Mouse (Mus musculus): Measurements from ENCODE around the gene Olfr371. TPM values are rescaled to one million over a fixed set of nuclear protein-coding genes. Genes with fewer than 3 reads are reported as not detected.

The Olfr371 gene
- polyA plus RNA-seq (2011; ENCODE audit: insufficient read depth, insufficient read length, low read depth, missing spikeins), result not detected in 2 replicates

- no peak within 1 kb of the TSS for H3K9ac ChIP-seq (ENCODE audit: low read depth, poor library complexity, severe bottlenecking)
- TF ChIP-seq CTCF (IDR thresholded peaks at IDR 0.05; ENCODE audit: low read depth, low read length) (no peak), EP300 (IDR thresholded peaks at IDR 0.05; ENCODE audit: insufficient read depth, low read depth, low read length) (no peak), POLR2A (IDR thresholded peaks at IDR 0.05; ENCODE audit: insufficient read depth, low read length) (no peak)
- H3K4me1 ChIP-seq (ENCODE audit: control insufficient read depth, insufficient read depth, low read length), result no peaks in the 10 kb centered on the region
- H3K9me3 ChIP-seq (replicated peaks; ENCODE audit: control insufficient read depth, insufficient read depth, low read length, poor library complexity, severe bottlenecking), result no peaks in the 10 kb centered on the region
- H3K27ac ChIP-seq (ENCODE audit: insufficient read depth, low read length), result no peak within 1 kb of the TSS
- H3K36me3 ChIP-seq (ENCODE audit: control insufficient read depth, insufficient read depth, low read length, poor library complexity, severe bottlenecking), result no peaks in the 10 kb centered on the region
- no peaks in the 10 kb centered on the region for H3K27me3 ChIP-seq (ENCODE audit: control insufficient read depth, insufficient read depth, low read length, poor library complexity, severe bottlenecking)
- no peak within 1 kb of the TSS for H3K4me3 ChIP-seq (ENCODE audit: low read depth, low read length)
Observed at GRCm38 (mm10) chr8:85225688-85226087, at the start of gene Olfr371. Gene Olfr371, plus strand, starts transcription at chr8:85225988.

- Histone ChIP-seq H3K27ac (ENCODE audit: insufficient read depth, low read length) (no peak overlapping the region), H3K4me3 (ENCODE audit: low read depth, low read length) (no peak overlapping the region), H3K9me3 (replicated peaks; ENCODE audit: control insufficient read depth, insufficient read depth, low read length, poor library complexity, severe bottlenecking) (peaks cover 6% of the 10 kb centered on the region), H3K27me3 (ENCODE audit: control insufficient read depth, insufficient read depth, low read length, poor library complexity, severe bottlenecking) (no peaks in the 10 kb centered on the region), H3K36me3 (ENCODE audit: control insufficient read depth, insufficient read depth, low read length, poor library complexity, severe bottlenecking) (no peaks in the 10 kb centered on the region), H3K4me1 (ENCODE audit: control insufficient read depth, insufficient read depth, low read length) (no peaks in the 10 kb centered on the region), H3K9ac (ENCODE audit: low read depth, poor library complexity, severe bottlenecking) (no peak overlapping the region)
- no peak for TF ChIP-seq CTCF (IDR thresholded peaks at IDR 0.05; ENCODE audit: low read depth, low read length)
- no peak for TF ChIP-seq EP300 (IDR thresholded peaks at IDR 0.05; ENCODE audit: insufficient read depth, low read depth, low read length)
- no peak for TF ChIP-seq POLR2A (IDR thresholded peaks at IDR 0.05; ENCODE audit: insufficient read depth, low read length)
Observed at GRCm38 (mm10) chr8:85192346-85192745, 33.4 kb upstream of the Olfr371 start.

GRCm38 (mm10) chr8:85220220-85220619 is 5.6 kb upstream of the Olfr371 start:
- Histone ChIP-seq H3K27me3 (ENCODE audit: control insufficient read depth, insufficient read depth, low read length, poor library complexity, severe bottlenecking) (no peaks in the 10 kb centered on the region), H3K9ac (ENCODE audit: low read depth, poor library complexity, severe bottlenecking) (no peak overlapping the region), H3K4me3 (ENCODE audit: low read depth, low read length) (no peak overlapping the region), H3K36me3 (ENCODE audit: control insufficient read depth, insufficient read depth, low read length, poor library complexity, severe bottlenecking) (no peaks in the 10 kb centered on the region), H3K27ac (ENCODE audit: insufficient read depth, low read length) (no peak overlapping the region), H3K9me3 (replicated peaks; ENCODE audit: control insufficient read depth, insufficient read depth, low read length, poor library complexity, severe bottlenecking) (peaks cover 6% of the 10 kb centered on the region; the same call in 1 of the 2 replicates), H3K4me1 (ENCODE audit: control insufficient read depth, insufficient read depth, low read length) (no peaks in the 10 kb centered on the region)
- TF ChIP-seq EP300 (IDR thresholded peaks at IDR 0.05; ENCODE audit: insufficient read depth, low read depth, low read length) (no peak), CTCF (IDR thresholded peaks at IDR 0.05; ENCODE audit: low read depth, low read length) (no peak), POLR2A (IDR thresholded peaks at IDR 0.05; ENCODE audit: insufficient read depth, low read length) (no peak)

GRCm38 (mm10) chr8:85220992-85221391 is 4.8 kb upstream of the Olfr371 start:
- H3K36me3 ChIP-seq (ENCODE audit: control insufficient read depth, insufficient read depth, low read length, poor library complexity, severe bottlenecking), result no peaks in the 10 kb centered on the region
- no peak overlapping the region for H3K9ac ChIP-seq (ENCODE audit: low read depth, poor library complexity, severe bottlenecking)
- no peak overlapping the region for H3K4me3 ChIP-seq (ENCODE audit: low read depth, low read length)
- peaks cover 6% of the 10 kb centered on the region; the same call in 1 of the 2 replicates for H3K9me3 ChIP-seq (replicated peaks; ENCODE audit: control insufficient read depth, insufficient read depth, low read length, poor library complexity, severe bottlenecking)
- TF ChIP-seq EP300 (IDR thresholded peaks at IDR 0.05; ENCODE audit: insufficient read depth, low read depth, low read length) (no peak), POLR2A (IDR thresholded peaks at IDR 0.05; ENCODE audit: insufficient read depth, low read length) (no peak)
- H3K27ac ChIP-seq (ENCODE audit: insufficient read depth, low read length), result no peak overlapping the region
- no peaks in the 10 kb centered on the region for H3K27me3 ChIP-seq (ENCODE audit: control insufficient read depth, insufficient read depth, low read length, poor library complexity, severe bottlenecking)
- H3K4me1 ChIP-seq (ENCODE audit: control insufficient read depth, insufficient read depth, low read length), result no peaks in the 10 kb centered on the region

- no peak overlapping the region for H3K4me3 ChIP-seq (ENCODE audit: low read depth, low read length)
- no peaks in the 10 kb centered on the region for H3K9me3 ChIP-seq (replicated peaks; ENCODE audit: control insufficient read depth, insufficient read depth, low read length, poor library complexity, severe bottlenecking)
- no peak for TF ChIP-seq CTCF (IDR thresholded peaks at IDR 0.05; ENCODE audit: low read depth, low read length)
- no peak for TF ChIP-seq EP300 (IDR thresholded peaks at IDR 0.05; ENCODE audit: insufficient read depth, low read depth, low read length)
- TF ChIP-seq POLR2A (IDR thresholded peaks at IDR 0.05; ENCODE audit: insufficient read depth, low read length), result no peak
- H3K27me3 ChIP-seq (ENCODE audit: control insufficient read depth, insufficient read depth, low read length, poor library complexity, severe bottlenecking), result no peaks in the 10 kb centered on the region
- H3K27ac ChIP-seq (ENCODE audit: insufficient read depth, low read length), result no peak overlapping the region
- H3K36me3 ChIP-seq (ENCODE audit: control insufficient read depth, insufficient read depth, low read length, poor library complexity, severe bottlenecking), result no peaks in the 10 kb centered on the region
- H3K4me1 ChIP-seq (ENCODE audit: control insufficient read depth, insufficient read depth, low read length), result no peaks in the 10 kb centered on the region
- no peak overlapping the region for H3K9ac ChIP-seq (ENCODE audit: low read depth, poor library complexity, severe bottlenecking)
Observed at GRCm38 (mm10) chr8:85227297-85227696, 1.5 kb downstream of the Olfr371 start.

Other genes starting within 250 kb of the Olfr371 start
- 19.0 and 20.4 TPM in 2 replicates for gene Junb, start 247.3 kb upstream of the Olfr371 start, polyA plus RNA-seq (2011; ENCODE audit: insufficient read depth, insufficient read length, low read depth, missing spikeins)
- 41.5 and 41.8 TPM in 2 replicates for gene Hook2, start 235.4 kb upstream of the Olfr371 start, polyA plus RNA-seq (2011; ENCODE audit: insufficient read depth, insufficient read length, low read depth, missing spikeins)
- 0.70 and 1.2 TPM in 2 replicates for gene Best2, start 211.5 kb upstream of the Olfr371 start, polyA plus RNA-seq (2011; ENCODE audit: insufficient read depth, insufficient read length, low read depth, missing spikeins)
- 170 and 171 TPM in 2 replicates for gene Asna1, start 200.7 kb upstream of the Olfr371 start, polyA plus RNA-seq (2011; ENCODE audit: insufficient read depth, insufficient read length, low read depth, missing spikeins)
- gene Trir, start 199.2 kb upstream of the Olfr371 start, polyA plus RNA-seq (2011; ENCODE audit: insufficient read depth, insufficient read length, low read depth, missing spikeins), result 82.4 and 96.1 TPM in 2 replicates
- 193 and 195 TPM in 2 replicates for gene Tnpo2, start 189.1 kb upstream of the Olfr371 start, polyA plus RNA-seq (2011; ENCODE audit: insufficient read depth, insufficient read length, low read depth, missing spikeins)
- 25.1 and 26.3 TPM in 2 replicates for gene Fbxw9, start 165.9 kb upstream of the Olfr371 start, polyA plus RNA-seq (2011; ENCODE audit: insufficient read depth, insufficient read length, low read depth, missing spikeins)
- not detected in 2 replicates for gene Gm5741, start 158.0 kb upstream of the Olfr371 start, polyA plus RNA-seq (2011; ENCODE audit: insufficient read depth, insufficient read length, low read depth, missing spikeins)
- gene Dhps, start 154.2 kb upstream of the Olfr371 start, polyA plus RNA-seq (2011; ENCODE audit: insufficient read depth, insufficient read length, low read depth, missing spikeins), result 43.3 and 47.0 TPM in 2 replicates
- gene Wdr83os, start 145.2 kb upstream of the Olfr371 start, polyA plus RNA-seq (2011; ENCODE audit: insufficient read depth, insufficient read length, low read depth, missing spikeins), result 82.5 and 105 TPM in 2 replicates
- gene Wdr83, start 144.7 kb upstream of the Olfr371 start, polyA plus RNA-seq (2011; ENCODE audit: insufficient read depth, insufficient read length, low read depth, missing spikeins), result 16.5 and 16.8 TPM in 2 replicates
- 36.0 and 42.2 TPM in 2 replicates for gene Man2b1, start 142.7 kb upstream of the Olfr371 start, polyA plus RNA-seq (2011; ENCODE audit: insufficient read depth, insufficient read length, low read depth, missing spikeins)
- 2.0 and 2.2 TPM in 2 replicates for gene Zfp791, start 102.9 kb upstream of the Olfr371 start, polyA plus RNA-seq (2011; ENCODE audit: insufficient read depth, insufficient read length, low read depth, missing spikeins)
- 1.3 and 1.5 TPM in 2 replicates for gene Cks1brt, start 74.1 kb upstream of the Olfr371 start, polyA plus RNA-seq (2011; ENCODE audit: insufficient read depth, insufficient read length, low read depth, missing spikeins)
- 123 and 125 TPM in 2 replicates for gene Orc6, start 73.6 kb downstream of the Olfr371 start, polyA plus RNA-seq (2011; ENCODE audit: insufficient read depth, insufficient read length, low read depth, missing spikeins)
- gene Vps35, start 73.8 kb downstream of the Olfr371 start, polyA plus RNA-seq (2011; ENCODE audit: insufficient read depth, insufficient read length, low read depth, missing spikeins), result 132 and 146 TPM in 2 replicates
- gene Mylk3, start 160.4 kb downstream of the Olfr371 start, polyA plus RNA-seq (2011; ENCODE audit: insufficient read depth, insufficient read length, low read depth, missing spikeins), result 0.58 TPM in 1 of 2 replicates, not detected in the other
- gene 4921524J17Rik, start 206.8 kb downstream of the Olfr371 start, polyA plus RNA-seq (2011; ENCODE audit: insufficient read depth, insufficient read length, low read depth, missing spikeins), result 56.8 and 57.7 TPM in 2 replicates